Mouse (Mus musculus): ENCODE results near the gene Mtss1l.

Mtss1l gene

DNA sequence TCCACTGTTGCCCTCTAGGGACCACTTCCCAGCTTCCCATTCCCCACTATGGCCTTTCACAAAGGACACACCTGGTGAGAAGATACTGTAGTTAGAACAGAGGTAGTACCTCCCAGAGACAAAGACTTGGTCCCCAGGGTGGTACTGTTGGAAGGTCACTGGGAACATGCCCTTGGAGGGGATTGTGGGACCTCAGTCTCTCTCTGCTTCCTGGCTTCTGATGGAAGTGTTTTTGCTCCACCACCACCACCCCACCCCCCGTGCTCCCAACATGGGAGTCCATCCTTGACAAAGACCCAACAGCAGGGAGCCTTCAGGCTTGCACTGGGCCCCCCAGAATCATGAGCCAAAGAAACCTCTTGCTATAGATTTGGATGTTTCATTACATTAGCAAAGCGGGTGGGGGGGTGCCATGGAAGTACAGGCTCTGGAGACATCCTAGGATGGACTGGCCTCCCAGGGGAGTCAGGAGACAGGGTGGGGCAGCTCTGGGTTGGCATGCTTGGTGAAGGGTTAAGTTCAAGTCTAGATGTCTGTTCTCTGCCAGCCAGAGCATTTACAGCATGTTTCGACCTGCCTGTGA, 14.9 kb upstream of the Mtss1l start:
- in situ Hi-C loops (cut with MboI), result no loop called here

DNA sequence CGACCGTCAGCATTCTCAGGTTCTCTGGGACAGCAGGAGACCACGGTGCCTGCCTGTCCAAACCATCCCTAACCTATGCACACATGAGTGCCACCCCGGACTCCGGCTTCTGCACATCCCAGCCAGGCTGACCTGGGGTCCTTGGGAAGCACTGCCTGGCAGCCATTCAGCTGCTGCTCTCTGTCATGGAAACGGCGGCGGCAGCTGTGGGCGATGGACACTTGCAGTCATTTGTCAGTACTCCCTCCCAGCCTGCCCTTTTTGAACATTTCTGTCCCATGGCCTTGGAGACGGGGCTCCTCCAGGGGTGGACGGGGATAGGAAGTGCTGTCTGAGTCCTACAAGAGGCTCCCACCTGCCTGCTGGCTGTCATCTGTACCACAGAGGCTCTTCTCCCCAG, 12.8 kb upstream of the Mtss1l start:
- in situ Hi-C loops (cut with MboI), result no loop called here

DNA sequence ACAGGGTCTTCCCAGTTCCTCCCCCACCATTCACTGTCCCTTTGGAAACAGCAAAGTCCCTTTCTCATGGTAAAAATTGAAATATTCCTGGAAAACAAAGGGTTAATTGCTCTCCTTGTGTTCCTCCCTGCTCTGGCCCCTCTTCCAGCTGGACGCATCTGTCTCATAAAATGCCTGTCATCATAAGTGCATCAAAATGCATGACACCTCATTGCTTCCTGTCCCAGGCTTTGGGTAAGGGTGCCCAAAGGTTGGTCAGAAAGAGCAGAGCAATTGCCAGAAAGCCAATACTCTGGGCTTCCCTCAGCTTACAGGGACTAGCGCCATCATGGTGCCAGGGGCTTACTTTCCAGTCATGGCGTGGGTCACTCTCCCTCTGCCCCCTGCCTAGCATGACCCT, 10.7 kb upstream of the Mtss1l start:
- in situ Hi-C loops (cut with MboI), result no loop called here

DNA sequence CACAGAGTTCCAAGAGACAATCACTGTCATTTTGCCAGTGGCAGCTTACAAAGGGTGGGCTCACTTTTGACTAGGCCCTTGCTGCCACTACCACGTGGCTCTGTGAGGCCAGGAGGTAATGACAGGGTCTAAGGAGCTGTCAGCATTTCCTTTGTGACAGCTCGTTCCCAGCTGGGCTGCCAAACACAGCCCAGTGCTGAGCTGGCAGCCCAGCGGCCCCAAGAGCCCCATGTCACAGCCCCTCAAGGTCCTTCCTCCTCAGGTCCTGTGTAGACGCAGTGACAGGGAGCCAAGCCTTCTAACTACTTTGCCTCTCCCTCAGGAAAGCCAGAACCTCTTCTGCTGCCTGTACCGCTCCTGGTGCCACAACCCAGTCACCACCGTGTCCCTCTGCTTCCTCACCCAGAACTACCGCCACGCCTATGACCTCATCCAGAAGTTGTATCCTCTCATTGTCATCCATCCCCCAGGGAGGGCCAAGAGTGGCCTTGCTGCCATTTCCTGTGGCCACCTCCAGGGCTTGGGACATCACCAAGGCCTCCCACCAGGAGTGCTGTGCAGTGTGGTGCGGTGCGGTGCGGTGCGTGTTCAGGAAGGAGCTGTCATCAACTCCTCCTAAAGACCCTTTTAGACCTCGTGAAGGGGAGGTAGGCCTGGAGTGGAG, 9.9 kb upstream of the Mtss1l start:
- in situ Hi-C loops (cut with MboI), result no loop called here

DNA sequence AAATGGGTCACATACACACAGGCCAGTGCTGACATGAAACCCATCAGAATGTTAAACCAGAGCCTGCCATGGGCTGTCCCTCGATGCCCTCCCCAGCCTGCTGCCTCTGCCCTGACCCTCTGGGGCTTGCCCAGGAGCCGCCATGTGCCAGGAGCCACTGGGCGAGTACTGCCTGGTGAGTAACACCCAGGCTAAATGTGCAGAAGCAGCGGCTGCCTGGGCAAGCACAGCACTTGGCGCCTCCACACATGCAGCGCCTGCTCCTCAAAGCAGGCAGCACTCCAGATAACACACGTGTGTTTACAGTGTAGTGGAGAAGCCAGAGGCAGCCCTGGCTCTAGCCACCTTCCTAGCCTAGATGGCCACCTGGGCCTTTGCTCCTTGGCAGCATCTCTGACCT, 8.2 kb upstream of the Mtss1l start:
- in situ Hi-C loops (cut with MboI), result no loop called here

DNA sequence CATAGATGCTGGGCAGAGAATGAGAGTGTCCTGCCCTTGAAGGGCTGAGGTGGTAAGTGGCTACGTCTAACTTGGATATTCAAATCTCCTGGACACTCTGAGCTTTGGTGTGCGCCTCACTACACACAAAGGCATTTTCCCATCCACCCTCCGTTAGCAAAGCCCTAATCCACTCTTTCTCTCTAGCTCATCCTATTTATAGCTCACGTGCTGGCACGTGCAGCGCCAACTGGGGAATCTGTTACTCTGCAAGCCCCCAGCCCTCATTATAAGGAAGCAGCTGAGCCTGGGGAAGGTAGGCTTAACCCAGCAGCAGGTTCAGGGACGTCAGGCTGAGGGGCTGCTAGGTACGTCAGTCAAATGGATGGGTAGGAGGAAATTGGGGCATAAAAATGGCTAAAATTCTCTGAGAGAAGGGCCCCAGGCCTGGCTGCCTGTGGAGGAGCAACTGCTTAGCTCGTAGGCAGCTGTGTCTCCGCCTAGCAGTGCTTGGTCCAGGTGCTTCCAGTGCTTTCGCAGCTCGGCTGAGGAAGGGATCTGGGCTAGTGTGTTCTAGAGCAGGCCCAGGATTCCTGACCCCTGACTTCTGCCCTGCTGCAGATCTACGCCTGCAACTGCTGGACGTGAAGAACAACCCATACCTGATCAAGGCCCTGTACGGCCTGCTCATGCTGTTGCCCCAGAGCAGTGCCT, 6.3 kb upstream of the Mtss1l start:
- in situ Hi-C loops (cut with MboI), result no loop called here

DNA sequence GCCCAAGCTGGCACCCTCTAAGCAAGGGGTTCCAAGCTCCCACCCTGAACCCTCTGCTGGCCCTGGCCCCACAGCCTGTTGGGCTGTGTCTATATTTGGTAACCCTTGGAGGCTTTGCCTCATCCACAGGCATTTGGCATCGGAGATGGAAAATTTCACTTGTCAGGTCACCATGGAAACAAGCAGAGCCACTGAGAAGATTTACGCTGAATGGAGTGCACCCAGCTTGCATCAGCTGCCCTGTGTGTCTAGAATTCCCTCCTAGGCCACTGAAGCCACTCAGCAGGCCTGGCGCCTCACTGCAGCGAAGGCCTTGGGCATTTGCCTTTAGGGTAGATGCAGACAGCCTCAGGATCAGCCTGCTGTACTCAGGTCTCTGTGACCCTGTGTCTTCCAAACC, 5.2 kb upstream of the Mtss1l start:
- in situ Hi-C loops (cut with MboI), result no loop called here

DNA sequence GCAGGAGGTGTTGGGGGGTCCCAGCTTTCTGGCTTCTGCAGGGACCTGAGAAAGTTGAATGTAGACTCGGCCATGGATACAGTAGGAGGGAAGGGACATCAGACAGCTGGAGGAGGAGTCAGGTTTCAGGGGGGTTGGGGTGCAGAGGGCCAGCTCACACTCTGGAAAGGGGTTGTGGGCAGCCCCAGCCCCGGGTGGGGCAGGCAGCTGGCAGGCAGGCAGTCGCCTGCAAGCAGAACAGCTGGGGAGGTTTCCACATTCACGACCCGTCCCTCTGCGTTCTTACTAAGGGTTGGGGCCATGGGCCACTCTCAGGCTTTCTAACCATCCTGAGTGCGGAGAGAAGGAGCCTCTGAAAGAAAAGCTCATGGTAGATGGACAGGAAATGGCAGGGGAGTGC, 4.1 kb upstream of the Mtss1l start:
- in situ Hi-C loops (cut with MboI), result no loop called here

DNA sequence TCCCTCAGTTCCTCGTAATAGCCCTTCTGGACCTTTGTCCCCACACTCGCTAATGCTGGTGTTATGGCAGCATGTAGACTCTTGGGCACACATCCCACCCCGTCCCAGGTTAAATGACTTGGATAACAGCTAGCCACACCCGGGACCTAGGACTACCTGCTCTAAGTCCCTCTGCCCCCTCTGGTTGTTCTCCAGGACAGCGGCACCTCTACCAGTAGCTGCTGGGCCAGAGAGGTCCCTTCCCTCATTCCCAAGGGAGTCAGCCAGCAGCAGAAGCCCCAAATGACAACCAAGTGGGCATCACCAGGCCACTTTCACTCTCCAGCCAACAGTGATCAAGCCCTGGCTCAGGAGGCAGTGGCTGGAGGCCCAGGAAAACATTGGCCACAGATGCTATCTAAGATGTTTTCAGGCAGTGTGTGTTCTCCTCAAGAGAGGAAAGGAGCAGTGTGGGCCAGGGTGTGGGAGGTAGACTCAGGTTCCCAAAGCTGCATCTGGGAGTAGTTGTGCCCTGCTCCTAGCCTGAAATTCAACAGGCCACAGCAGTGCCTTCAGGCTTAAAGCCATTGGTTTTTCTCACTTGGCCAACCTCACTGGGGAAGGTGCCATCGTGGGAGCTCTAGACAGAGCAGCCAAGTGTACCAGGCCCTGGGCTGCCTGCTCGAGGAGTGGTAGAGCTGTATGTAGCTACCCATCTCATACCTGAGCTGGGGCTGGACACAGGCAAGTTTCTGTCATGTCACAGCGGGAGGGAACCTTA, 2.9 kb upstream of the Mtss1l start:
- in situ Hi-C loops (cut with MboI), result no loop called here

DNA sequence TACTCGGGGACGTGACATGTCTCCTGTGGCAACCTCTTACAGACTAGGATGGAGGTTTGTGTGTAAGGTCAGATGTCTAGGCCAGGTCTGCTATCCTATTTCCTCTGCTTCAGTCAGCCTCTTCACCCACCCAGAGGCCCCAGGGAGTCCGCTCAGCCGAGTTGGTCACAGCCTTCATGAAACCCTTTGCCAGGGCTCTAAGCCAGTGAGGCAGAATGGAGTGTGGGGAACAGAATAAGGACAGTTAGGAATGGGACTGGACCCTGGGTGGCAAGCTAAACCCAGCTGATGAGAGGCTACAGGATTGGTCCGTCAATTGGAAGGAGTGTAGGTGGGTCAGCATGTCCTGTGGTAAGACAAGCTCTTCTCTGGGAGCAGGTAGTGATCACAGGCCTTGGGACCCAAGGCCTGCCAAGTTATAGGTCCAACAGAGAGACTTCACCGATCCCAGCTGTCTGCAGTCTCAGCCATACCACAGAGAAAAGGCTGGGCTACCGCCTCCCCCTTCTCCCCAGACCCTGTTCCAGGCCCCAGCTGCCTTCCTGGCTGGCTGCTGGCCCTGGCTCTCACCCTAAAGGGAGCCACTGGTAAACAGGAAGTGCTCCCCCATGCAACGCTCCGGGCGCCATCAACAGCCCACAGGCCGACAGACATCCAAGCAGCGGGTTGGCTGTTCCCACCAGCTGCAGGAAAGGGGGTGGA, 2.2 kb upstream of the Mtss1l start:
- in situ Hi-C loops (cut with MboI), result no loop called here

DNA sequence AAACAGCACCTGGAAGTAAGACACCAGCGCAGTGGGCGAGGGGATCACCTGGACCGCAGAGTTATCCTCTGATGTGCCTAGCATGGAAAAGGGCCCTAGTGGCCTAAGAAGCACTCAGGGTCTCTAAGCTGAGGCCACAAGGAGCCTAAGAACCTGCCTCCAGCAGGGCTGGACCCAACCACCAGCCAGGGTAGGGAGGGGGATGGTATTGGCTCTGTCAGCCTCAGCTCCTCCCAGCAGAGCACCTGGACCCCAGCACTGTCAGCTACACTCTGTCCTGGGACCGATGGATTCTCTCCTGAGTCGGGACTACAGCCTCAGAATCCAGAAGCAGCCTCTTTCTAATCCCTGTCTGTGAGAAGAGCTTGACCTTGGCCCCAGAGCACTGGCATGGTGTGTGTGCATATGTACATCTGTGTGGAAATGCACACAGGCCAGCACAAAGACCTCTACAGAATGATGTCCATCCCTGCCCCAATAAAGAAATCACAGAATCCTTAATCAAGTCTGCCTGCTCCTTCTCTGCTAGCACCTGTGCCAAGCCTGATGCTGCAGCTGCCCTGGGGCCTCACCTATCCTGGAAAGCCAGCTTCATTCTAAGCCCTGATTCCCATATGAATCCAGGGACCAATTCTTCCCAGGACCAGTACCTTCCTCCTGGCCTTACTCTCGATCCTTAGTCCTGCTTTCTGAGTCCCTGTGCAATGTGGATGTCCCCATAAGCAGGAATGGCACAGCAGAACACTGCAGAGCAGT, 1.2 kb upstream of the Mtss1l start:
- in situ Hi-C loops (cut with MboI), result no loop called here

DNA sequence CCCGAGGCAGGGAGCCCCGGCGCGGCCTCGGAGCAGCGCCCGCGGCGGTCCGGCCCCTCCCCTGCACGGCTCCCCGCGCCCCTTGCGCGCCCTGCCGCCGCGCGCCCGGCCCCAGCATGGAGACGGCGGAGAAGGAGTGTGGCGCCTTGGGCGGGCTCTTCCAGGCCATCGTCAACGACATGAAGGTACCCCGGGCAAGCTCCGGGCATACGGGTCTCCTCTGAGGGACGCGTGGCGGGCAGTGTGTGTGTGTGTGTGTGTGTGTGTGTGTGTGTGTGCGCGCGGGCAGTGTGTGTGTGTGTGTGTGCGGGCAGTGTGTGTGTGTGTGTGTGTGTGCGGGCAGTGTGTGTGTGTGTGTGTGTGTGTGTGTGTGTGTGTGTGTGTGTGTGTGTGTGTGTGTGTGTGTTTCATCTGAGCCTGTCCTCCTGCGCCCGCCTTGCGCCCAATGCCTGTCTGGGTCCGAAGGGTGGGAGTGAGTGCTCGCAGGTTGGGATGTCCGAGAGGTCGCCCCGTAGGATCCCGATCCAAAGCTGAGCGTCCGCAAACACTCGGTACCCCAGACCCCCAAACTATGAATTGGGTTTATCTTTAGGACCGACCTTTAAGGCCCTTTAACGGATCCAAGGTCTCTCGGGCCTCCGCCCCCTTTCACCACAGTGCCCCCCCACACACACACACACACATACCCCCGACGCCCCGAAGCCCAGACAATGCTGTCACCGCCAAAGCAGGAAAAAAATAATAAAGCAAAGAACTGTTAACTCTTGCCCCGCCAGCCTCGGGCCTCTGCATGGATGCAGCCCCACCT, 534 bp downstream of the Mtss1l start:
- in situ Hi-C loops (cut with MboI), result no loop called here

DNA sequence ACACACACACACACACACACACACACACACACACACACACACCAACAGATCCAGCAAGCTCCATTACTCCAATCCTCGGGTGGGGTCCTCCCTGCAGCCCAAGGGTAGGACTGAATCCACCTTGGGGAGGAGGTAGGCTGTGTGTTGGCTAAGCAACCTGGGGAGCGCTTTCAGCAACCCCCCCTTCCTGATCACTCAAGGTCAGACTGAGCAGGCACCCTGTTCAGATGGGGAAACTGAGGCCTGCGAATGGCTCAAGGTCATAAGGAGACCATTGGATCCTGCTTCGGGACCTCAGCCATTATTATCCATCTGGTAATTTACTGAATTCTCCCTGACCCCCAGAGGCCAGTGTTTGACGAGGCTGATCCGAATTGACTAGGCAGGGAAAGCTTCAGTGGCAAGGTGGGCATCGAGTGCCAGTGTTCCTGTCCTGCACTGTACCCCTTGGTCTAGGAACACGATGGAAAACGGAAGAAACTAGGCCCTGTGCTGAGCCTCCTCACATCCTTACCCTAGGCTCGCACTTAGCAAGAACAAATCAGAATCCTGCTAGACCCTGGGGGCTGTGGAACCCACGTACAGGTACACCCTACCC, 1.2 kb downstream of the Mtss1l start:
- in situ Hi-C loops (cut with MboI), result no loop called here

DNA sequence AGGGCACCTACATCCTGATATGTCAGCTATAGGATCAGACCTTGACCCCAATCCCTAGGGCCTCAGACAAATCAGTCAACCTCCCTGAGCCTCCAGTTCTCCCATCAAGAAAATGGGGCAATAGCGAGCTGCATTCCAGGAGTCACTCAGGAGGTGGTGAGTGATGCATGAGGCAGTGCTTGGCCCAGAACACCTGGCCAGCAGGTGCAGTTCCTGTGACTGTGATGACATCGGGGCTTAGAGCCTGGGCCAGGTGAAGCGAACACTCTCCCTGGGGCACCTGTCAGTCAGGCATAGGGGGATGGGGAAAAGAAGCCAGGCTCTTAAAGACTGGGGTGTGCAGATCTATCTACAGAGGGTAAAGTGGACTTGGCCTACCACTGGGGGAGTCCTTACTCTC, 3.2 kb downstream of the Mtss1l start:
- in situ Hi-C loops (cut with MboI), result no loop called here

DNA sequence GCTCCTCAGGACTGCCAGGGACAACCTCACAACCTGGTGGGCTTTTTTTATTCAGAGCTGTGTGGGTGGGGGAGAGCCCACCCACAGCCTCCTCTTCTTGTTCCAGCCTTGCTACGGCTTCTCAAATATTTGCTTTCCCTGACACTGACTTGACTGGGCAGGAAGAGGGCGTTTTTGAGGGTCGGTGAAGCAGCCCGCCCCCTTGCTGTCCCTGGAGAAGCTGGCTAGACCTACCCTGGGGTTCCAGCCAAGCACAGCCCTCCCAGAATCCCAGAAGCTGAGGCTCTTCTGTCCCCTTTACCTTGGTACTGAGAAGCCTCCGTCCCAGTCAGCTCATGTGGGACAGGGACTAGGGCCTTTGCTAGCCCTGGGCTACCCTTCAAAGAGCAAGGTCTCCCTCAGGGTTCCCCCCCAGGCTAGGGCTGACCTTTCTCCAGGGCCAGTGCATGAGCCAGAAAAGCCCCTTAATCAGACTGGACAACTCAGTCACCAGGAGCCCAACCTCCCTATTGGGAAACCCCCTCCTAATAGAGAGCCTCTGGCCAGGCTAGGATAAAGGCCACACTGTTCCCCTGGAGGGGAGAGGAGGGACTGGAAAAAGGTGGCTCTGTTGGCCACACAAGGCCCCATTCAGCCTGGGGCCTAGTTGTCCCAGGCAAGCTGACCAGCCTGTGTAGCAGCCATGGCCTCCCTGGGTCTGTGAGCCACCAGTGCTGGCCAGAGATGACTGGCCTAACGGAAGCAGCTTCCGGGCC, 4.0 kb downstream of the Mtss1l start:
- in situ Hi-C loops (cut with MboI), result no loop called here

DNA sequence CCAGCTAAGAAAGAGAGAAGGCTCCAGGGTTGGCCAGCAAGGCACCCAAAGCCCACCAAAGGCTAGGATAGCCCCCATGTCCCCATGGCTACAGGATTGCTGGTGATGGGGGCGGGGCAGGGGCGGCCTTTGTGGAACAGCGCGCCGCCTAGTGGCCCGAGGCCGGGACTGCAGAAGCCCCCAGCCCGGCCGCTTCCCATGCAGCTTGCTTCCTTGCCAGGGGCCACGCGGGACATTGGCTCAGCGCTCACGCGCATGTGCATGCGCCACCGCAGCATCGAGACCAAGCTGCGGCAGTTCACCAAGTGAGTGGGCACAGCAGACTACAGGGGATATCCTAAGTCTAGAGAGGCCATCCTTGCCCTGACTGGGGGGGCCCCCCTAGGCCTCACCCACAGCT, 5.6 kb downstream of the Mtss1l start:
- in situ Hi-C loops (cut with MboI), result no loop called here

DNA sequence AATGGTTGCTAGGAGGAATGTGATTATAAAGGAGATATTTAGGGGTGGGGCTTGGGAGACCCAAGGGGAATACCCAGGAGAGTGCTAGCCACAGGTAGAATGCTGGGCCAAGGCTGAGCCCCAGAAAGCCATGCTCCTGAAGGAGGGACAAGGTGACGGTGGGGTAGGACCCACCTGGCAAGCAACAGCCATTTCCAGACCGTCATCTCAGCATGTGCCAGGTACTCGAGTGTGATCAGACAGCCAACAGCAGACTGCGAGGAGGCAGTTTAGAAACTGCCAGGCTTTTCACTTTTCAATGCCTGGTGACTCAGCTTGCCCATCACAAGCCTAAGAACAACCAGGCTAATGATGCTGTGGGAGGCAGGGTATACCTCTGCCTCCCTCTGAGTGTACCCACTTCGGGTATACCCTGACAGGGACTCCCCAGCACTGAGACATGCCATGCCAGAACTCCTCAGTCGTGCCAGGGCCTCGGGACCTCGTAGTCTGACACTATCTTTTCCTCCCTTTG, 10.1 kb downstream of the Mtss1l start:
- in situ Hi-C loops (cut with MboI), result no loop called here

DNA sequence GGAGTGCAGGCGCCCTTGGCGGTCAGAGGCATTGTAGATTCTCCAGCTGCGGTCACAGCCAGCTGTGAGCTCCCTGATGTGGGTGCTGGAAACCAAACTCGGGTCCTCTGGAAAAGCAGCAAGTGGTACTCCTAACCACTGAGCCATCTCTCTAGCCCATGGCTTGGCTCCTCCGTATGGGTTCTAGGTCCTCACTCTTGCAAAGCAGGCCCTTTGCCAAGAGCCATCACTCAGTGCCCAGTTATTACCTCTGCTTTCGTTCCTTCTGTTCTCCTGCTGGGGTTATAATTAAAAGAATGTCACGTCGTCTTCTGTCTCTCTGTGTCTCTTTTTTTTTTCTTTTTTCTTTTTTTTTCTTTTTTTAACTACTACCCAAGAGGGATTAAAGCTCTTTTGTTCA, 11.8 kb downstream of the Mtss1l start:
- in situ Hi-C loops (cut with MboI), result no loop called here

DNA sequence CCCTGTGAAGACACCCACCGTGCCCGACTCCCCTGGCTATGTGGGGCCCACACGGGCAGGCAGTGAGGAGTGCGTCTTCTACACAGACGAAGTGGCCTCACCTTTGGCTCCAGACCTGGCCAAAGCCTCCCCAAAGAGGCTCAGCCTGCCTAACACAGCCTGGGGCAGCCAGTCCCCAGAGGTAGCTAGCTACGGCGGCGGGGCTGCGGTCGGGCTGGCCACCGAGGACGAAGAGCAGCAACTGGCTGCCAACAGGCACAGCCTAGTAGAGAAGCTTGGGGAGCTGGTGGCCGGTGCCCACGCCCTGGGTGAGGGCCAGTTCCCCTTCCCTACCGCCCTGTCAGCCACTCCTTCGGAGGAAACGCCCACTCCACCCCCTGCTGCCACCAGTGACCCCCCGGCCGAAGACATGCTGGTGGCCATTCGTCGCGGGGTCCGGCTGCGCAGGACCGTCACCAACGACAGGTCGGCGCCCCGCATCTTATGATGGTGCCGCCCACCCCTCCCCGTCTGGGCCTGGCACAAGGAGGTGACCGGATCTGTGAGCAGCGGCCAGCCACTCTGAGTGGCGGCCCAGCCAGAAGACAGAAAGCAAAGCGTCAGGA, 17.4 kb downstream of the Mtss1l start:
- in situ Hi-C loops (cut with MboI), result no loop called here

Measured in mature B cell (primary cell).